Mouse (Mus musculus): ENCODE measurements around the gene Ttc21a.

- TF ChIP-seq USF2 (conservative IDR thresholded peaks at IDR 0.05; ENCODE audit: low read depth, low read length) (no peak), EP300 (IDR thresholded peaks at IDR 0.05; ENCODE audit: low read length) (no peak)
Observed at GRCm38 (mm10) chr9:120002893-120003292, 65.5 kb downstream of the Ttc21a start.
